Mouse (Mus musculus) forebrain, embryonic 12.5 days (tissue): ENCODE measurements around the gene Pole4. TPM values are rescaled to one million over a fixed set of nuclear protein-coding genes. Genes with fewer than 3 reads are reported as not detected.
"Not testable (repeated sequence)": the region's sequence is repeated elsewhere in the genome, so short reads cannot be mapped to it uniquely, and the experiment has no call there.

Experiments used
- ATAC-seq: fragments of 200-750 bp; cut with Nextera tagmentation; 2 replicates; pipeline ENCODE4 v1.8.0; 2017; ENCODE audit warnings: moderate TSS enrichment; ENCODE audit not compliant: low FRiP score
- H3K27ac ChIP-seq: fragments of 300-500 bp; sonication (generic); 2 replicates; pipeline ENCODE4 v1.5.1; 2016; ENCODE audit warnings: mild to moderate bottlenecking
- H3K27me3 ChIP-seq: fragments of 300-500 bp; sonication (generic); 2 replicates; pipeline ENCODE4 v1.6.1; 2016; ENCODE audit warnings: mild to moderate bottlenecking
- H3K36me3 ChIP-seq: fragments of 300-500 bp; sonication (generic); replicated peaks from 2 replicates; pipeline ENCODE4 v1.6.1; 2016; ENCODE audit warnings: mild to moderate bottlenecking
- H3K4me1 ChIP-seq: fragments of 300-500 bp; sonication (generic); 2 replicates; pipeline ENCODE4 v1.6.1; 2016
- H3K4me2 ChIP-seq: fragments of 300-500 bp; sonication (generic); 2 replicates; pipeline ENCODE4 v1.6.1; 2016; ENCODE audit warnings: mild to moderate bottlenecking, moderate library complexity
- H3K4me3 ChIP-seq: fragments of 300-500 bp; sonication (generic); replicated peaks from 2 replicates; pipeline ENCODE4 v1.5.1; 2016; ENCODE audit warnings: mild to moderate bottlenecking
- H3K9ac ChIP-seq: fragments of 300-500 bp; sonication (generic); 2 replicates; pipeline ENCODE4 v1.6.1; 2016; ENCODE audit warnings: mild to moderate bottlenecking
- H3K9me3 ChIP-seq: fragments of 300-500 bp; sonication (generic); 2 replicates; pipeline ENCODE4 v1.6.1; 2016
- WGBS: fragments of 180-500 bp; shearing (Covaris S2); methylation state at CpG from one replicate; pipeline ENCODE4 v1.1.7; 2016; 5-methylcytosine and 5-hydroxymethylcytosine counted together
- polyA plus RNA-seq: library from polyadenylated mRNA; unstranded; fragments of >200 nt; fragmentation: Nextera tagmentation; extraction: Ambion mirVana; gene quantifications from 2 replicates; pipeline ENCODE4 v1.2.1, GENCODE M21; 2016

Gene Pole4
- polyA plus RNA-seq, 1 experiment from 2014 or later = 91.2 TPM

DNA sequence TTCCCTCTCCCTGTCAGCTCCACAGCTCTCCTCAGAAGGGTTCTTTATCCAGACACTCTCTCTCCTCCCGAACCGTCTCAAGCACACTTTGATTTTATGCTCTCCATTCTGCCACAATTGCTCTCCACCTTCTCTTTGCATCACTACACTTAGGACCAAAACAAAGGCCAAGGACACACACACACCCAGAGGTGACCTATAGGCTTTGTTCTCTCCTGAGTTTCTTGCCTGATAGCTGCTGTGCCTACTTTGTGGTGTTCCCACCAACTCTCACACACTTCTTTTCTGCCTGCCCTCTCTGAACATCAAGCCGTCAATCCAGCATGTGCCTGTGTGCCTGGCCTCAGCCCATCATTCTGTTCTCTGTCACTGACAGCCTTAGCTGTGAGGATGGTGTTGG lies 2.6 kb upstream of the Pole4 start:
- no peaks in the 10 kb centered on the region for H3K36me3 ChIP-seq
- H3K4me2 ChIP-seq = no peak overlapping the region
- no peak overlapping the region for H3K27ac ChIP-seq
- no peak overlapping the region for H3K4me3 ChIP-seq
- no peaks in the 10 kb centered on the region for H3K9me3 ChIP-seq
- 77% methylated on average over 3 of the region's 3 CpGs for WGBS
- no peak overlapping the region for H3K9ac ChIP-seq
- no peaks in the 10 kb centered on the region for H3K27me3 ChIP-seq
- ATAC-seq = no peak
- H3K4me1 ChIP-seq = no peaks in the 10 kb centered on the region

DNA sequence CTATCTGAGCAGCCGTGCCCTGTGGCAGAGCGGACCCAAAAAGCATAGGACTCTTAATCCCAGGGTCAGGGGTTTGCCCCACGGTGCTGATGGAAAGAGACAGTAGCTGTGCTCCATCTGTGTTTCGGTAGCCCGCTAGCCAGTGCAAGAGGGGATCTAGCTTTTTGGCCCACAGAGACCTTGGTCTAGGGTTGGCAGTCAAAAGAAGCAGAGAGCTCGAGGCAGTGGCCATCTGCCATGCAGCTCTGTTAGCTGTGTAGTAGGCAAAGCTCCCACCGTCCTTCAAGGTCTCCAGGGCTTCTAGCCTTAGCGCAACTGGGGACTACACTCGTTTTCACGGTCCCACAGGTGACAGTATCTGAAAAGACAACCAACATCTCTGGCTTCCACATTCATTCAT lies 2.1 kb upstream of the Pole4 start:
- 0 out of 2 replicates have a peak, but pooled peaks cover 2% of the 10 kb centered on the region for H3K4me1 ChIP-seq
- no peak overlapping the region for H3K27ac ChIP-seq
- no peaks in the 10 kb centered on the region for H3K36me3 ChIP-seq
- no peaks in the 10 kb centered on the region for H3K9me3 ChIP-seq
- WGBS = 89% methylated on average over 10 of the region's 10 CpGs
- ATAC-seq = no peak
- no peak overlapping the region for H3K9ac ChIP-seq
- no peak overlapping the region for H3K4me3 ChIP-seq
- H3K27me3 ChIP-seq = no peaks in the 10 kb centered on the region
- H3K4me2 ChIP-seq = no peak overlapping the region

GRCm38 (mm10) chr6:82703710-82704109 lies 1.5 kb downstream of the Pole4 start:
- Histone ChIP-seq H3K4me1 (peaks cover 18% of the 10 kb centered on the region), H3K9ac (no peak overlapping the region), H3K36me3 (no peaks in the 10 kb centered on the region), H3K4me3 (no peak overlapping the region), H3K27me3 (no peaks in the 10 kb centered on the region), H3K27ac (no peak overlapping the region), H3K9me3 (no peaks in the 10 kb centered on the region), H3K4me2 (no peak overlapping the region)
- ATAC-seq = no peak
- 91% methylated on average over 3 of the region's 3 CpGs for WGBS

DNA sequence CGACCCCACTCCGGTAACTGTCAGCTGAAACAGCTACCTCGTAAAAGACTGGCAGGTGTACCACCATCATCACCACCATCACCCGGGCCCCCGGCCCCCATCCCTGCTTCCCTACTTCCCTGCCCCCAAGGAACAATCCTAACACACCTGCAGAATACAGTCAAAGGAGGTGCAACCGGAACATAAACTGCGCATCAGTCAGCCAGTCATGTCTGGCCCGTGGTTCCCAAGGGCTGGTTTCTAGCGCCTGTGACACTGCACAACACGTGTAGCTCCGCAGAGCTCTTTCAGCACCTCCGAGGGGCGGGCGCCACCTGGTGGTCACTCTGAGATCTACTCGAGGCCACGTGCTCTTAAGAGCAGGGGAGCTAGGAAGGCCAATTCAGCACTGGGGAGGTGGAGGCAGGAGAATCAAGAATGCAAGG lies 2.6 kb downstream of the Pole4 start:
- no peak overlapping the region for H3K27ac ChIP-seq
- no peaks in the 10 kb centered on the region for H3K9me3 ChIP-seq
- no peak overlapping the region for H3K4me2 ChIP-seq
- H3K27me3 ChIP-seq = no peaks in the 10 kb centered on the region
- H3K4me1 ChIP-seq = peaks cover 18% of the 10 kb centered on the region
- H3K4me3 ChIP-seq = no peak overlapping the region
- H3K36me3 ChIP-seq = no peaks in the 10 kb centered on the region
- no peak overlapping the region for H3K9ac ChIP-seq
- ATAC-seq = peak; percentile 85
- WGBS = 36% methylated on average over 16 of the region's 16 CpGs

DNA sequence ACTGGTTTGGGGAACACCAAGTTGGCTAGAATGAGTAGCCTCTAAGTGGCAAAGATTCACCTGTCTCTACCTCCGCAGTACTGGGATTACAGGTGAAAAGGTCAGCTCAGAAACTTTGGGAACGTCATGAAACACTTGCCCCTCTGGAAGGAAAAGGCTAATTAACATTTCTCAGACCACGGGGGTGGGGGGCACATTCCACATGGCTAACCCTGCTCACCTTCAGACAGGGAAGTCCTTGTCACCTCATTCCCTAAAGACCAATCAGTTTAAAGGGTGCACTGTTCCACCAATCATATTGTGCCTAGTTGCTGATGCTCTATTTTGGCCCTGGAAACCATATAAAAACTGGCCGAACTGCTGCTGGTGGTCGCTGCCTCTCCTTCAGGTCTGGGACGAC lies 3.9 kb downstream of the Pole4 start:
- Histone ChIP-seq H3K36me3 (no peaks in the 10 kb centered on the region), H3K9ac (no peak overlapping the region), H3K4me2 (no peak overlapping the region), H3K9me3 (no peaks in the 10 kb centered on the region), H3K27ac (no peak overlapping the region), H3K4me1 (peaks cover 18% of the 10 kb centered on the region), H3K4me3 (no peak overlapping the region), H3K27me3 (no peaks in the 10 kb centered on the region)
- ATAC-seq = no peak
- 66% methylated on average over 6 of the region's 6 CpGs for WGBS

- Histone ChIP-seq H3K27me3 (no peaks in the 10 kb centered on the region), H3K27ac (no peak overlapping the region), H3K9me3 (no peaks in the 10 kb centered on the region), H3K4me2 (no peak overlapping the region), H3K4me1 (peaks cover 18% of the 10 kb centered on the region), H3K4me3 (no peak overlapping the region), H3K36me3 (no peaks in the 10 kb centered on the region), H3K9ac (no peak overlapping the region)
- WGBS = 19% methylated on average over 5 of the region's 5 CpGs
- no peak for ATAC-seq
These were observed 5.3 kb downstream of the Pole4 start for GRCm38 (mm10) chr6:82699831-82700230.

GRCm38 (mm10) chr6:82696736-82697135 lies 8.4 kb downstream of the Pole4 start:
- no peak overlapping the region for H3K27ac ChIP-seq
- WGBS = 96% methylated on average over 3 of the region's 3 CpGs
- no peak for ATAC-seq

DNA sequence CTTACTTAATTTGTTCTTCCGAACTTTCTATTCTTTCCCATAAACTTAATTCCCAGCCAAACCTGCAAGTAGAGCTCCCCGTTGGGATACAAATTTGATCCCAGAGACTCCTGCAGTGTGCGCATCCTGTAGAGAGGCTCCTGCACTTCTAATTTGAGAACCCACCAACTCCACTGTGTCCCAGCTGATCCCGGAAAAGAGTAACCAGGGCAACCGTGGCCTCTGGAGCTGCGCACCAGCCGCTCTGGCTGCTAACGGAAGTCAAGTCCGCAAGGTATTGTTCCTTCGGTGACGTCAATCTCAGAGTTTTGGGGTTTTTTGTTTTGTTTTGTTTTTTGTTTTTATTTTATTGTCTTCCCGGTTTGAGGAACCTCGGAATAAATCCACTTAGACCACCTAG lies 10.5 kb downstream of the Pole4 start:
- Histone ChIP-seq H3K9me3 (no peaks in the 10 kb centered on the region), H3K27ac (no peak overlapping the region), H3K4me2 (no peak overlapping the region), H3K27me3 (no peaks in the 10 kb centered on the region), H3K9ac (no peak overlapping the region), H3K4me3 (no peak overlapping the region), H3K36me3 (no peaks in the 10 kb centered on the region), H3K4me1 (peaks cover 8% of the 10 kb centered on the region)
- WGBS = 50% methylated on average over 13 of the region's 13 CpGs
- no peak for ATAC-seq

More at GRCm38 (mm10) chr6:82696736-82697135, 8.4 kb downstream of the Pole4 start:
- Histone ChIP-seq H3K4me1 (peaks cover 20% of the 10 kb centered on the region), H3K9me3 (no peaks in the 10 kb centered on the region), H3K4me2 (no peak overlapping the region), H3K36me3 (no peaks in the 10 kb centered on the region), H3K4me3 (no peak overlapping the region), H3K27me3 (no peaks in the 10 kb centered on the region), H3K9ac (no peak overlapping the region)

- H3K4me1 ChIP-seq = peaks cover 10% of the 10 kb centered on the region; the same call in 1 of the 2 replicates
- no peaks in the 10 kb centered on the region for H3K9me3 ChIP-seq
- H3K36me3 ChIP-seq = no peaks in the 10 kb centered on the region
- H3K4me2 ChIP-seq = no peak overlapping the region
- 86% methylated on average over 4 of the region's 4 CpGs for whole genome bisulfite sequencing
- no peak overlapping the region for H3K27ac ChIP-seq
- no peak overlapping the region for H3K4me3 ChIP-seq
- H3K9ac ChIP-seq = no peak overlapping the region
- H3K27me3 ChIP-seq = no peaks in the 10 kb centered on the region
- no peak for ATAC-seq
These were observed 15.7 kb downstream of the Pole4 start for GRCm38 (mm10) chr6:82689474-82689873.

DNA sequence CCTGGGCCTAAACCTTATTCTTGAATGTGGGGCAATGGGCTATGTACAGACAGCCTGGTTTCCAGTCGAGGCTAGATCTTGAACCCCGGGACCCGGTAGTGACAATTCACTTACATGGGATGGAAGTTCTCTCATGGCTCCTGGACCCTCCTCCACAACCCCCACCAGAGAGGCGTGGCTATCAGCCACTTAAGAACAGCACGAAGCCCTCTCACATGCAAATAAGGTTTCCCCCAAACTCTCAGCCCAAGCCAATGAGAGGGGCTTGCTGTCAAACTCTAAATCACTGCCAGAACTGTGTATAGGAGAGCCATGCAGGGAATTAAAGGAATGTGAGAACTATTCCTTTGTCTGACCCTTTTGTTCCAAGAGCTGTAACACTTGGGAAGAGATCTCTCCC lies 16.6 kb downstream of the Pole4 start:
- H3K9me3 ChIP-seq, H3K4me3 ChIP-seq, H3K36me3 ChIP-seq, H3K9ac ChIP-seq, H3K27me3 ChIP-seq, H3K4me1 ChIP-seq, H3K27ac ChIP-seq, H3K4me2 ChIP-seq: not testable (repeated sequence)
- ATAC-seq = 0 out of 2 replicates have a peak, but pooled peaks have one; percentile 4
- WGBS = 42% methylated on average over 5 of the region's 5 CpGs

- H3K9me3 ChIP-seq = no peaks in the 10 kb centered on the region
- no peak overlapping the region for H3K27ac ChIP-seq
- H3K9ac ChIP-seq = no peak overlapping the region
- H3K4me3 ChIP-seq = no peak overlapping the region
- no peaks in the 10 kb centered on the region for H3K27me3 ChIP-seq
- no peaks in the 10 kb centered on the region for H3K36me3 ChIP-seq
- H3K4me1 ChIP-seq = peaks cover 9% of the 10 kb centered on the region; the same call in 1 of the 2 replicates
- ATAC-seq = no peak
- no peak overlapping the region for H3K4me2 ChIP-seq
These were observed 21.0 kb downstream of the Pole4 start for GRCm38 (mm10) chr6:82684136-82684535.

DNA sequence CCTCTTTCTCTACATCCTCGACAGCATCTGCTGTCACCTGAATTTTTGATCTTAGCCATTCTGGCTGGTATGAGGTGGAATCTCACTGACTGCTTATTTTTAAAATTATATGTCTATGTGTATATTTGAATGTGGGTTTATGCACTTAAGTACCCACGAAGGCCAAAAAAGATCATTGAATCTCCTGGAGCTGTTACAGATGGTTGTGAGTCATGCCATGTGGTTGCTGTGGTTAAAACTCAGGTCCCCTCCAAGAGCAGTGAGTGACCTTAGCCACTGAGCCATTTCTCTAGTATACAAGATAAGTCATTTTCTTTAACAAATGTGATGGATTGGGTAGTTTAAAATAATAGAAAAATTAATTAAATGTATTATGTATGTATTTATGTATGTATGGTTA lies 25.9 kb downstream of the Pole4 start:
- H3K36me3 ChIP-seq, H3K27me3 ChIP-seq, ATAC-seq, H3K27ac ChIP-seq, H3K9ac ChIP-seq, H3K4me2 ChIP-seq, H3K4me3 ChIP-seq, H3K4me1 ChIP-seq, H3K9me3 ChIP-seq: not testable (repeated sequence)
- 86% methylated on average over 2 of the region's 2 CpGs for WGBS

DNA sequence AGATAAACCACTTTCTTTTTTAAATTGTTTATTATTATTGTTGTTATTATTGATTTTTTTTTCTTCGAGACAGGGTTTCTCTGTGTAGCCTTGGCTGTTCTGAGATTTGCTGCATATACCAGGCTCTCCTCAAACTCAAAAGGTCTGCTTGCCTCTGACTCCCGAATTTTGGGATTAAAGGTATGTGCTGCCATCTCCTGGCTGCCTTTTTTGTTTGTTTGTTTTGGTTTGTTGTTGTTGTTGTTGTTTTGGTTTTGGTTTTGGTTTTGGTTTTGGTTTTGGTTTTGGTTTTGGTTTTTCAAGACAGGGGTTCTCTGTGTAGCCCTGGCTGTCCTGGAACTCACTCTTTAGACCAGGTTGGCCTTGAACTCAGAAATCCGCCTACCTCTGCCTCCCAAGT lies 27.5 kb downstream of the Pole4 start:
- H3K9me3 ChIP-seq, H3K4me1 ChIP-seq, H3K4me2 ChIP-seq, H3K4me3 ChIP-seq, H3K27me3 ChIP-seq, ATAC-seq, H3K36me3 ChIP-seq, H3K9ac ChIP-seq, H3K27ac ChIP-seq: not testable (repeated sequence)
- 77% methylated on average over 3 of the region's 3 CpGs for WGBS

DNA sequence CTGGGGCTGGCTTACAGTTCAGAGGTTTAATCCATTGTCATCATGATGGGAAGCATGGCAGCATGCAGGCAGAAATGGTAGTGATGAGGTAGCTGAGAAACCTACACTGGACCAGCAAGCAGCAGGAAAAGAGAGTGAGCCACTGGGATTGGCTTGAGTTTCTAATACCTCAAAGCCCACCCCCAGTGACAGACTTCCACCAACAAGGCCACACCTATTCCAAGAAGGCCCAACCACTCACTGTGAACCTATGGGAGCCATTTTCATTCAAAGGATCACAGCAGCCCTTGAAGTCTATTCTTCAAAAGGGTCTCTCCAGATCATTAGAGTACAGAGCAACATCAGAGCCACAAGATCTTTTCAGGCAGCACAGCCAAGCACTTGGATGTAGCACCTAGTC lies 38.7 kb downstream of the Pole4 start:
- H3K4me1 ChIP-seq = no peaks in the 10 kb centered on the region

More for the DNA sequence above, 38.7 kb downstream of the Pole4 start:
- Histone ChIP-seq H3K4me2 (no peak overlapping the region), H3K9ac (no peak overlapping the region), H3K27ac (no peak overlapping the region), H3K4me3 (no peak overlapping the region), H3K36me3 (no peaks in the 10 kb centered on the region), H3K27me3 (no peaks in the 10 kb centered on the region), H3K9me3 (peaks cover 9% of the 10 kb centered on the region; the same call in 1 of the 2 replicates)
- ATAC-seq = no peak
